Mouse (Mus musculus) MEL (cell line): ENCODE measurements around the gene Ski. TPM values are rescaled to one million over a fixed set of nuclear protein-coding genes. Genes with fewer than 3 reads are reported as not detected.

Experiments used
- DNase-seq: peaks from one replicate; pipeline ENCODE4 v3.0.0; 2011; ENCODE audit warnings: low read depth, low spot score
- H3K27ac ChIP-seq: 2 replicates; pipeline ENCODE4 v1.5.1; 2012; ENCODE audit warnings: low read depth, mild to moderate bottlenecking, control low read depth, low read length, moderate library complexity; ENCODE audit not compliant: control insufficient read depth
- H3K27me3 ChIP-seq, 2 experiments: fragments of 150-350 bp in 1 of 2; sonication (generic) in 1 of 2; 2 replicates each; pipeline ENCODE4 v1.6.1; 2012; ENCODE audit warnings: low read length in 2 of 2, mild to moderate bottlenecking in 2 of 2, improper control_type of control experiment in 1 of 2, moderate library complexity in 1 of 2; ENCODE audit not compliant: insufficient read depth in 2 of 2, control insufficient read depth in 1 of 2
- H3K36me3 ChIP-seq, 2 experiments: 2 replicates each; pipeline ENCODE4 v1.6.1; 2012 to 2014; ENCODE audit warnings: low read length in 2 of 2, improper control_type of control experiment in 1 of 2, inconsistent platforms in 1 of 2, mild to moderate bottlenecking in 1 of 2; ENCODE audit not compliant: insufficient read depth in 2 of 2, control insufficient read depth in 1 of 2
- H3K4me1 ChIP-seq, 2 experiments: fragments of 150-350 bp in 1 of 2; sonication (generic) in 1 of 2; 2 replicates each; pipeline ENCODE4 v1.6.1; 2012; ENCODE audit warnings: low read length in 2 of 2, improper control_type of control experiment in 1 of 2, mild to moderate bottlenecking in 1 of 2; ENCODE audit not compliant: insufficient read depth in 2 of 2, control insufficient read depth in 1 of 2
- H3K4me3 ChIP-seq, 2 experiments: fragments of 150-350 bp in 1 of 2; sonication (generic) in 1 of 2; 2 replicates each; pipeline ENCODE4 v1.5.1; 2012; ENCODE audit warnings: low read depth in 2 of 2, low read length in 2 of 2, mild to moderate bottlenecking in 2 of 2, moderate library complexity in 2 of 2, control low read depth in 1 of 2, improper control_type of control experiment in 1 of 2; ENCODE audit not compliant: control insufficient read depth in 1 of 2, insufficient read depth in 1 of 2
- H3K79me2 ChIP-seq: 2 replicates; pipeline ENCODE4 v1.6.1; 2012; ENCODE audit warnings: mild to moderate bottlenecking, low read length, moderate library complexity; ENCODE audit not compliant: control insufficient read depth, poor library complexity, insufficient read depth
- H3K9ac ChIP-seq: 2 replicates; pipeline ENCODE4 v1.6.1; 2012; ENCODE audit warnings: low read depth, mild to moderate bottlenecking, control low read depth, low read length, moderate library complexity; ENCODE audit not compliant: control insufficient read depth, poor library complexity, severe bottlenecking
- H3K9me3 ChIP-seq: fragments of 150-350 bp; sonication (generic); replicated peaks from 2 replicates; pipeline ENCODE4 v1.6.1; 2012; ENCODE audit warnings: mild to moderate bottlenecking, low read length, improper control_type of control experiment, moderate library complexity; ENCODE audit not compliant: insufficient read depth
- CTCF ChIP-seq, 3 experiments: IDR thresholded peaks in 2 of 3; conservative IDR thresholded peaks in 1 of 3; 2 replicates each; pipeline ENCODE4 v1.5.1; 2011 to 2012; ENCODE audit warnings: low read length in 3 of 3, low read depth in 2 of 3, mild to moderate bottlenecking in 2 of 3, improper control_type of control experiment in 1 of 3, inconsistent platforms in 1 of 3, mixed read lengths in 1 of 3, moderate library complexity in 1 of 3; ENCODE audit not compliant: control insufficient read depth in 1 of 3, insufficient read depth in 1 of 3, poor library complexity in 1 of 3, severe bottlenecking in 1 of 3
- JUND ChIP-seq: IDR thresholded peaks from 2 replicates; pipeline ENCODE4 v1.6.1; 2011; ENCODE audit warnings: low read depth, mild to moderate bottlenecking, improper control_type of control experiment, low read length
- KAT2A ChIP-seq: conservative IDR thresholded peaks from 2 replicates; pipeline ENCODE4 v1.6.1; 2012; ENCODE audit warnings: low read depth, low read length, improper control_type of control experiment, inconsistent platforms
- MAFK ChIP-seq: IDR thresholded peaks from 2 replicates; pipeline ENCODE4 v1.6.1; 2011; ENCODE audit warnings: low read depth, mild to moderate bottlenecking, low read length, improper control_type of control experiment, borderline replicate concordance
- MEF2A ChIP-seq: IDR thresholded peaks from 2 replicates; pipeline ENCODE4 v1.6.1; 2014; ENCODE audit warnings: low read depth, mild to moderate bottlenecking, inconsistent platforms, low read length, improper control_type of control experiment; ENCODE audit not compliant: poor library complexity, insufficient replicate concordance, severe bottlenecking; ENCODE audit errors: extremely low read depth
- NELFE ChIP-seq: IDR thresholded peaks from 2 replicates; pipeline ENCODE4 v1.6.1; 2011; ENCODE audit warnings: low read depth, low read length, improper control_type of control experiment
- POLR2AphosphoS2 ChIP-seq: IDR thresholded peaks from 2 replicates; pipeline ENCODE4 v1.6.1; 2011; ENCODE audit warnings: low read length, improper control_type of control experiment
- RCOR1 ChIP-seq: IDR thresholded peaks from 2 replicates; pipeline ENCODE4 v1.6.1; 2012; ENCODE audit warnings: low read depth, mild to moderate bottlenecking, inconsistent platforms, low read length, improper control_type of control experiment
- SIN3A ChIP-seq: IDR thresholded peaks from 2 replicates; pipeline ENCODE4 v1.6.1; 2012; ENCODE audit warnings: low read length, improper control_type of control experiment, inconsistent platforms
- TBP ChIP-seq: IDR thresholded peaks from 2 replicates; pipeline ENCODE4 v1.8.0; 2011; ENCODE audit warnings: low read depth, low read length, improper control_type of control experiment
- TCF12 ChIP-seq: IDR thresholded peaks from 2 replicates; pipeline ENCODE4 v1.6.1; 2014; ENCODE audit warnings: low read depth, mild to moderate bottlenecking, inconsistent platforms, low read length, improper control_type of control experiment, moderate library complexity
- UBTF ChIP-seq: IDR thresholded peaks from 2 replicates; pipeline ENCODE4 v1.6.1; 2012; ENCODE audit warnings: low read depth, mild to moderate bottlenecking, inconsistent platforms, low read length, improper control_type of control experiment, moderate library complexity, borderline replicate concordance; ENCODE audit not compliant: insufficient read depth
- USF1 ChIP-seq: IDR thresholded peaks from 2 replicates; pipeline ENCODE4 v1.6.1; 2014; ENCODE audit warnings: low read depth, mild to moderate bottlenecking, inconsistent platforms, low read length, improper control_type of control experiment, moderate library complexity
- USF2 ChIP-seq, 2 experiments: IDR thresholded peaks; 2 replicates each; pipeline ENCODE4 v1.6.1; 2011 to 2012; ENCODE audit warnings: improper control_type of control experiment in 2 of 2, low read length in 2 of 2, borderline replicate concordance in 1 of 2, inconsistent platforms in 1 of 2, low read depth in 1 of 2, mild to moderate bottlenecking in 1 of 2; ENCODE audit not compliant: insufficient read depth in 1 of 2
- ZC3H11A ChIP-seq: IDR thresholded peaks from 2 replicates; pipeline ENCODE4 v1.6.1; 2012; ENCODE audit warnings: low read depth, mild to moderate bottlenecking, inconsistent platforms, low read length, improper control_type of control experiment
- ZMIZ1 ChIP-seq: IDR thresholded peaks from 2 replicates; pipeline ENCODE4 v1.6.1; 2012; ENCODE audit warnings: low read depth, mild to moderate bottlenecking, inconsistent platforms, low read length, improper control_type of control experiment, moderate library complexity
- polyA plus RNA-seq, 2 experiments: library from polyadenylated mRNA; stranded (reverse) in 1 of 2; unstranded in 1 of 2; fragments of >175 nt in 1 of 2; fragments of >200 nt in 1 of 2; gene quantifications; 2 replicates each; pipeline versions ENCODE4 v1.2.1 to v1.2.4; 2012; ENCODE audit warnings: low replicate concordance in 2 of 2, low read depth in 1 of 2; ENCODE audit not compliant: insufficient read length in 2 of 2, insufficient read depth in 1 of 2, missing spikeins in 1 of 2
- total RNA-seq: library from RNA; depleted of rRNA; stranded (reverse); fragments of 300-350 nt; gene quantifications from 2 replicates; pipeline ENCODE4 v1.2.3, GENCODE M21; 2012

Gene Ski
- total and polyA plus RNA-seq, 3 experiments, result 6.9 to 16.1 TPM; not detected in 1

- no peak for DNase-seq
- Histone ChIP-seq H3K36me3 (no peaks in the 10 kb centered on the region), H3K79me2 (peaks cover 13% of the 10 kb centered on the region; the same call in 1 of the 2 replicates), H3K27me3 (no peaks in the 10 kb centered on the region), H3K27ac (no peak overlapping the region), H3K9ac (no peak overlapping the region), H3K4me3 (no peak overlapping the region), H3K9me3 (no peaks in the 10 kb centered on the region), H3K4me1 (no peaks in the 10 kb centered on the region)
- TF ChIP-seq RCOR1, result no peak
- no peak for TF ChIP-seq KAT2A
- no peak for TF ChIP-seq TBP
- TF ChIP-seq USF2 (IDR thresholded peaks at IDR 0.05; ENCODE audit: borderline replicate concordance in 1 of 2, insufficient read depth in 1 of 2, low read depth in 1 of 2, low read length in 2 of 2), result no peak
- no peak for TF ChIP-seq SIN3A
- TF ChIP-seq CTCF (IDR thresholded peaks at IDR 0.05 in 2 of 3, conservative IDR thresholded peaks at IDR 0.05 in 1 of 3; ENCODE audit: control insufficient read depth in 1 of 3, insufficient read depth in 1 of 3, low read depth in 2 of 3, low read length in 3 of 3, poor library complexity in 1 of 3, severe bottlenecking in 1 of 3), result no peak
These were observed 13.3 kb downstream of the Ski start for GRCm38 (mm10) chr4:155209079-155209478.

- Histone ChIP-seq H3K27ac (no peak overlapping the region), H3K79me2 (peaks cover 11% of the 10 kb centered on the region; the same call in 1 of the 2 replicates), H3K9ac (no peak overlapping the region), H3K4me3 (no peak overlapping the region), H3K36me3 (no peaks in the 10 kb centered on the region), H3K27me3 (no peaks in the 10 kb centered on the region), H3K4me1 (no peaks in the 10 kb centered on the region), H3K9me3 (no peaks in the 10 kb centered on the region)
- TF ChIP-seq USF1, result no peak
- TF ChIP-seq NELFE, result no peak
- TF ChIP-seq UBTF, result no peak
- TF ChIP-seq MAFK, result no peak
- TF ChIP-seq JUND, result no peak
- TF ChIP-seq MEF2A, result no peak
- TF ChIP-seq ZC3H11A, result no peak
- no peak for TF ChIP-seq ZMIZ1
- no peak for TF ChIP-seq POLR2AphosphoS2
- no peak for TF ChIP-seq TCF12
- DNase-seq, result no peak
These were observed 13.8 kb downstream of the Ski start for GRCm38 (mm10) chr4:155208613-155209012.
